Mouse (Mus musculus): ENCODE results near the gene Fancf. TPM values are rescaled to one million over a fixed set of nuclear protein-coding genes. Genes with fewer than 3 reads are reported as not detected.
A peak's percentile ranks its signal among the peaks of the same experiment; 100 is the strongest.

The Fancf gene
- polyA plus RNA-seq, 1 experiment from 2014 or later = 12.1 TPM

- 88% methylated on average over 3 of the region's 3 CpGs for WGBS
- Histone ChIP-seq H3K4me3 (replicated peaks; ENCODE audit: low read depth, low read length) (peak overlapping the region; percentile 68), H3K4me1 (ENCODE audit: control insufficient read depth, insufficient read depth, low read length) (peaks cover 30% of the 10 kb centered on the region), H3K27me3 (ENCODE audit: control insufficient read depth, insufficient read depth, low read length) (no peaks in the 10 kb centered on the region), H3K36me3 (ENCODE audit: control insufficient read depth, insufficient read depth, low read length) (no peaks in the 10 kb centered on the region), H3K9ac (replicated peaks; ENCODE audit: low read length) (peak overlapping the region; percentile 83; the same call in 1 of the 2 replicates), H3K9me3 (ENCODE audit: control insufficient read depth, low read length) (no peaks in the 10 kb centered on the region), H3K27ac (replicated peaks; ENCODE audit: low read depth, low read length) (no peak overlapping the region), H3K4me2 (ENCODE audit: low read length) (peak overlapping the region; percentile 77)
- ATAC-seq (ENCODE audit: low FRiP score, low TSS enrichment) = no peak
- no peak for DNase-seq
Observed at GRCm38 (mm10) chr7:51862842-51863241, 775 bp upstream of the Fancf start.

- 7% methylated on average over 92 of the region's 105 CpGs for WGBS
- no peaks in the 10 kb centered on the region for H3K9me3 ChIP-seq (ENCODE audit: control insufficient read depth, low read length)
- peak; percentile 88 for ATAC-seq (ENCODE audit: low FRiP score, low TSS enrichment)
- peaks cover 31% of the 10 kb centered on the region for H3K4me1 ChIP-seq (ENCODE audit: control insufficient read depth, insufficient read depth, low read length)
- no peaks in the 10 kb centered on the region for H3K27me3 ChIP-seq (ENCODE audit: control insufficient read depth, insufficient read depth, low read length)
- DNase-seq = peak; percentile 96
- H3K27ac ChIP-seq (replicated peaks; ENCODE audit: low read depth, low read length) = peak within 1 kb of the TSS; percentile 98
- no peaks in the 10 kb centered on the region for H3K36me3 ChIP-seq (ENCODE audit: control insufficient read depth, insufficient read depth, low read length)
- H3K4me2 ChIP-seq (ENCODE audit: low read length) = peak within 1 kb of the TSS; percentile 77
- H3K4me3 ChIP-seq (replicated peaks; ENCODE audit: low read depth, low read length) = peak within 1 kb of the TSS; percentile 68
- H3K9ac ChIP-seq (replicated peaks; ENCODE audit: low read length) = peak within 1 kb of the TSS; percentile 83
Observed at GRCm38 (mm10) chr7:51861250-51862096, 594 bp downstream of the Fancf start, which contains the start of gene Gas2. TSS of gene Gas2 (plus strand) at chr7:51862015.

- ATAC-seq (ENCODE audit: low FRiP score, low TSS enrichment) = no peak
- no peaks in the 10 kb centered on the region for H3K36me3 ChIP-seq (ENCODE audit: control insufficient read depth, insufficient read depth, low read length)
- H3K4me3 ChIP-seq (replicated peaks; ENCODE audit: low read depth, low read length) = no peak overlapping the region
- no peaks in the 10 kb centered on the region for H3K27me3 ChIP-seq (ENCODE audit: control insufficient read depth, insufficient read depth, low read length)
- 94% methylated on average over 5 of the region's 5 CpGs for WGBS
- no peaks in the 10 kb centered on the region for H3K9me3 ChIP-seq (ENCODE audit: control insufficient read depth, low read length)
- no peak overlapping the region for H3K27ac ChIP-seq (replicated peaks; ENCODE audit: low read depth, low read length)
- H3K4me2 ChIP-seq (ENCODE audit: low read length) = no peak overlapping the region
- no peak overlapping the region for H3K9ac ChIP-seq (replicated peaks; ENCODE audit: low read length)
- H3K4me1 ChIP-seq (ENCODE audit: control insufficient read depth, insufficient read depth, low read length) = no peaks in the 10 kb centered on the region
- DNase-seq = no peak
Observed at GRCm38 (mm10) chr7:51851890-51852507, 10.1 kb downstream of the Fancf start.

- no peak overlapping the region for H3K4me3 ChIP-seq (replicated peaks; ENCODE audit: low read depth, low read length)
- H3K4me2 ChIP-seq (ENCODE audit: low read length) = no peak overlapping the region
- no peak overlapping the region for H3K27ac ChIP-seq (replicated peaks; ENCODE audit: low read depth, low read length)
- no peak overlapping the region for H3K9ac ChIP-seq (replicated peaks; ENCODE audit: low read length)
- ATAC-seq (ENCODE audit: low FRiP score, low TSS enrichment) (no peak), DNase-seq (no peak)
- H3K36me3 ChIP-seq (ENCODE audit: control insufficient read depth, insufficient read depth, low read length) = no peaks in the 10 kb centered on the region
- H3K4me1 ChIP-seq (ENCODE audit: control insufficient read depth, insufficient read depth, low read length) = no peaks in the 10 kb centered on the region
- WGBS = 88% methylated on average over 6 of the region's 6 CpGs
- no peaks in the 10 kb centered on the region for H3K27me3 ChIP-seq (ENCODE audit: control insufficient read depth, insufficient read depth, low read length)
- H3K9me3 ChIP-seq (ENCODE audit: control insufficient read depth, low read length) = no peaks in the 10 kb centered on the region
Observed at GRCm38 (mm10) chr7:51850877-51851276, 11.2 kb downstream of the Fancf start.

GRCm38 (mm10) chr7:51840515-51840914 is 21.6 kb downstream of the Fancf start:
- no peaks in the 10 kb centered on the region for H3K36me3 ChIP-seq (ENCODE audit: control insufficient read depth, insufficient read depth, low read length)
- H3K4me1 ChIP-seq (ENCODE audit: control insufficient read depth, insufficient read depth, low read length) = no peaks in the 10 kb centered on the region
- no peak overlapping the region for H3K4me3 ChIP-seq (replicated peaks; ENCODE audit: low read depth, low read length)
- 74% methylated on average over 7 of the region's 7 CpGs for WGBS
- H3K9me3 ChIP-seq (ENCODE audit: control insufficient read depth, low read length) = peaks cover 9% of the 10 kb centered on the region; the same call in 1 of the 2 replicates
- no peaks in the 10 kb centered on the region for H3K27me3 ChIP-seq (ENCODE audit: control insufficient read depth, insufficient read depth, low read length)
- no peak overlapping the region for H3K9ac ChIP-seq (replicated peaks; ENCODE audit: low read length)
- DNase-seq (peak; percentile 34), ATAC-seq (ENCODE audit: low FRiP score, low TSS enrichment) (no peak)
- no peak overlapping the region for H3K4me2 ChIP-seq (ENCODE audit: low read length)
- H3K27ac ChIP-seq (replicated peaks; ENCODE audit: low read depth, low read length) = peak overlapping the region; percentile 47; the same call in 1 of the 2 replicates

- Histone ChIP-seq H3K4me1 (ENCODE audit: control insufficient read depth, insufficient read depth, low read length) (peaks cover 11% of the 10 kb centered on the region), H3K9me3 (ENCODE audit: control insufficient read depth, low read length) (no peaks in the 10 kb centered on the region), H3K36me3 (ENCODE audit: control insufficient read depth, insufficient read depth, low read length) (no peaks in the 10 kb centered on the region), H3K27me3 (ENCODE audit: control insufficient read depth, insufficient read depth, low read length) (no peaks in the 10 kb centered on the region), H3K9ac (replicated peaks; ENCODE audit: low read length) (no peak overlapping the region), H3K4me2 (ENCODE audit: low read length) (no peak overlapping the region), H3K4me3 (replicated peaks; ENCODE audit: low read depth, low read length) (no peak overlapping the region), H3K27ac (replicated peaks; ENCODE audit: low read depth, low read length) (peak overlapping the region; percentile 77)
- peak; percentile 83 for DNase-seq
- ATAC-seq (ENCODE audit: low FRiP score, low TSS enrichment) = peak; percentile 90
- WGBS = 13% methylated on average over 7 of the region's 7 CpGs
Observed at GRCm38 (mm10) chr7:51831917-51832316, 30.1 kb downstream of the Fancf start.

- 45% methylated on average over 7 of the region's 7 CpGs for WGBS
- Histone ChIP-seq H3K27me3 (ENCODE audit: control insufficient read depth, insufficient read depth, low read length) (no peaks in the 10 kb centered on the region), H3K9me3 (ENCODE audit: control insufficient read depth, low read length) (no peaks in the 10 kb centered on the region), H3K4me3 (replicated peaks; ENCODE audit: low read depth, low read length) (no peak overlapping the region), H3K4me1 (ENCODE audit: control insufficient read depth, insufficient read depth, low read length) (0 out of 2 replicates have a peak, but pooled peaks cover 4% of the 10 kb centered on the region), H3K4me2 (ENCODE audit: low read length) (no peak overlapping the region), H3K9ac (replicated peaks; ENCODE audit: low read length) (no peak overlapping the region), H3K27ac (replicated peaks; ENCODE audit: low read depth, low read length) (peak overlapping the region; percentile 60), H3K36me3 (ENCODE audit: control insufficient read depth, insufficient read depth, low read length) (no peaks in the 10 kb centered on the region)
- DNase-seq = peak; percentile 55
- ATAC-seq (ENCODE audit: low FRiP score, low TSS enrichment) = peak; percentile 76; the same call in 1 of the 2 replicates
Observed at GRCm38 (mm10) chr7:51823562-51824338, 38.3 kb downstream of the Fancf start.

- no peak for DNase-seq
- ATAC-seq (ENCODE audit: low FRiP score, low TSS enrichment) = no peak
- H3K9ac ChIP-seq (replicated peaks; ENCODE audit: low read length) = no peak overlapping the region
- WGBS = 66% methylated on average over 2 of the region's 2 CpGs
- 0 out of 2 replicates have a peak, but pooled peaks cover 4% of the 10 kb centered on the region for H3K4me1 ChIP-seq (ENCODE audit: control insufficient read depth, insufficient read depth, low read length)
- no peaks in the 10 kb centered on the region for H3K9me3 ChIP-seq (ENCODE audit: control insufficient read depth, low read length)
- H3K27me3 ChIP-seq (ENCODE audit: control insufficient read depth, insufficient read depth, low read length) = no peaks in the 10 kb centered on the region
- H3K27ac ChIP-seq (replicated peaks; ENCODE audit: low read depth, low read length) = no peak overlapping the region
- no peak overlapping the region for H3K4me3 ChIP-seq (replicated peaks; ENCODE audit: low read depth, low read length)
- H3K36me3 ChIP-seq (ENCODE audit: control insufficient read depth, insufficient read depth, low read length) = no peaks in the 10 kb centered on the region
- no peak overlapping the region for H3K4me2 ChIP-seq (ENCODE audit: low read length)
Observed at GRCm38 (mm10) chr7:51821467-51821866, 40.6 kb downstream of the Fancf start.
